In genomic region chr4:123407792-123408191, GRCm38 (mm10) we compare ENCODE assay signal across 8 mouse cellular contexts.
DNase-seq lines count a peak whose midpoint lies in the region; ATAC-seq and TF ChIP-seq lines count a peak whose summit lies in the region.

No protein-coding gene starts in this region.

- no peak overlapping the region for H3K9ac ChIP-seq in lung, embryonic 16.5 days (ENCODE audit: low read length)

- WGBS in lung, embryonic 16.5 days: 63% methylated on average over 6 of the region's 6 CpGs

- DNase-seq in gastrocnemius, adult 2 months: no peak
- DNase-seq in gastrocnemius, postnatal 36 days: no peak
- peak; percentile 22 for DNase-seq in ovary, postnatal 36 days (ENCODE audit: low spot score)
- DNase-seq in ovary, postnatal 10 days (ENCODE audit: low spot score): no peak
- no peak for DNase-seq in gastrocnemius, postnatal 25 days
- no peak for DNase-seq in left cerebral cortex, postnatal 10 days (ENCODE audit: extremely low spot score in 1 of 2, low spot score in 2 of 2)

- H3K9me3 ChIP-seq in lung, embryonic 16.5 days (ENCODE audit: control insufficient read depth, low read length): no peaks in the 10 kb centered on the region

- no peaks in the 10 kb centered on the region for H3K27me3 ChIP-seq in lung, embryonic 16.5 days (ENCODE audit: control insufficient read depth, insufficient read depth, low read depth, low read length)

- H3K4me2 ChIP-seq in lung, embryonic 16.5 days (ENCODE audit: low read depth, low read length): peak overlapping the region; percentile 38

- intact Hi-C loops in gastrocnemius, adult 2 months (cut with DNase I): no loop called here
- intact Hi-C loops in gastrocnemius, postnatal 36 days (cut with DNase I): no loop called here
- intact Hi-C loops in left cerebral cortex, postnatal 10 days (cut with DNase I): no loop called here

- H3K36me3 ChIP-seq in lung, embryonic 16.5 days (ENCODE audit: control insufficient read depth, insufficient read depth, low read length): peaks cover 8% of the 10 kb centered on the region

- no peak for TF ChIP-seq CTCF in gastrocnemius, adult 2 months (IDR thresholded peaks at IDR 0.05)

- ATAC-seq in lung, embryonic 16.5 days (ENCODE audit: low read depth): no peak
- ATAC-seq in megakaryocyte progenitor cell, adult 5-6 weeks (replicated peaks; ENCODE audit: poor library complexity): no peak

- H3K4me3 ChIP-seq in gastrocnemius, adult 2 months: peak overlapping the region; percentile 76
- no peak overlapping the region for H3K4me3 ChIP-seq in lung, embryonic 16.5 days (ENCODE audit: low read length)

- H3K4me1 ChIP-seq in lung, embryonic 16.5 days (replicated peaks; ENCODE audit: control insufficient read depth, insufficient read depth, low read length): peaks cover 61% of the 10 kb centered on the region

- peak overlapping the region; percentile 61 for H3K27ac ChIP-seq in gastrocnemius, adult 2 months
- H3K27ac ChIP-seq in lung, embryonic 16.5 days (ENCODE audit: low read length): no peak overlapping the region
